Mouse (Mus musculus) neural tube, embryonic 11.5 days (tissue): ENCODE measurements at regions not wholly inside any gene's neighbourhood (a gene's known extent, or its start where the extent isn't known, plus 50 kb on each side); places are given as distances from the start of the nearest gene placed in this dataset.
A peak's percentile ranks its signal among the peaks of the same experiment; 100 is the strongest.

ENCODE experiments used
- ATAC-seq: fragments of 200-750 bp; cut with Nextera tagmentation; 2 replicates; pipeline ENCODE4 v1.8.0; 2017; ENCODE audit warnings: moderate number of reproducible peaks, mild to moderate bottlenecking, moderate TSS enrichment, moderate library complexity; ENCODE audit not compliant: insufficient read depth, low FRiP score, low TSS enrichment
- DNase-seq: peaks from one replicate; pipeline ENCODE4 v3.0.0-alpha.2; 2015; ENCODE audit warnings: low spot score
- H3K27ac ChIP-seq: fragments of 300-500 bp; sonication (generic); 2 replicates; pipeline ENCODE4 v1.5.1; 2014; ENCODE audit warnings: low read depth, mild to moderate bottlenecking, low read length
- H3K27me3 ChIP-seq: fragments of 300-500 bp; sonication (generic); 2 replicates; pipeline ENCODE4 v1.6.1; 2014; ENCODE audit warnings: mild to moderate bottlenecking, low read length, mixed read lengths; ENCODE audit not compliant: control insufficient read depth, insufficient read depth
- H3K36me3 ChIP-seq: fragments of 300-500 bp; sonication (generic); 2 replicates; pipeline ENCODE4 v1.6.1; 2014; ENCODE audit warnings: mild to moderate bottlenecking, low read length, moderate library complexity, mixed read lengths; ENCODE audit not compliant: control insufficient read depth, insufficient read depth
- H3K4me1 ChIP-seq: fragments of 300-500 bp; sonication (generic); 2 replicates; pipeline ENCODE4 v1.6.1; 2014; ENCODE audit warnings: low read length, mixed read lengths; ENCODE audit not compliant: control insufficient read depth, insufficient read depth
- H3K4me2 ChIP-seq: fragments of 300-500 bp; sonication (generic); 2 replicates; pipeline ENCODE4 v1.6.1; 2014; ENCODE audit warnings: low read depth, mild to moderate bottlenecking, moderate library complexity
- H3K4me3 ChIP-seq: fragments of 300-500 bp; sonication (generic); 2 replicates; pipeline ENCODE4 v1.5.1; 2014; ENCODE audit warnings: low read depth, low read length
- H3K9ac ChIP-seq: fragments of 300-500 bp; sonication (generic); 2 replicates; pipeline ENCODE4 v1.6.1; 2014; ENCODE audit warnings: mild to moderate bottlenecking, low read length
- H3K9me3 ChIP-seq: fragments of 300-500 bp; sonication (generic); 2 replicates; pipeline ENCODE4 v1.6.1; 2016; ENCODE audit warnings: low read length; ENCODE audit not compliant: control insufficient read depth
- WGBS: fragments of 180-500 bp; shearing (Covaris S2); extraction: QIAGEN DNeasy Blood & Tissue Kit; methylation state at CpG from one replicate; pipeline ENCODE4 v1.1.7; 2014; 5-methylcytosine and 5-hydroxymethylcytosine counted together

- 94% methylated on average over 2 of the region's 2 CpGs for WGBS
- ATAC-seq (no peak), DNase-seq (no peak)
- Histone ChIP-seq H3K27ac (no peak overlapping the region), H3K9ac (no peak overlapping the region), H3K4me2 (no peak overlapping the region), H3K27me3 (no peaks in the 10 kb centered on the region), H3K36me3 (no peaks in the 10 kb centered on the region), H3K4me3 (no peak overlapping the region), H3K4me1 (no peaks in the 10 kb centered on the region), H3K9me3 (no peaks in the 10 kb centered on the region)
Observed at GRCm38 (mm10) chr9:94199864-94200263, 338.0 kb downstream of the 1190002N15Rik start.

GRCm38 (mm10) chr9:94191083-94191482 is 346.8 kb downstream of the 1190002N15Rik start:
- Histone ChIP-seq H3K4me1 (no peaks in the 10 kb centered on the region), H3K9ac (no peak overlapping the region), H3K9me3 (no peaks in the 10 kb centered on the region), H3K4me2 (no peak overlapping the region), H3K4me3 (no peak overlapping the region), H3K27ac (no peak overlapping the region), H3K27me3 (no peaks in the 10 kb centered on the region), H3K36me3 (no peaks in the 10 kb centered on the region)
- WGBS: 69% methylated on average over 3 of the region's 3 CpGs
- ATAC-seq (no peak), DNase-seq (no peak)

GRCm38 (mm10) chr9:94189872-94190800 is 347.7 kb downstream of the 1190002N15Rik start:
- DNase-seq (no peak), ATAC-seq (no peak)
- no peaks in the 10 kb centered on the region for H3K27me3 ChIP-seq
- no peak overlapping the region for H3K27ac ChIP-seq
- H3K9me3 ChIP-seq: no peaks in the 10 kb centered on the region
- no peaks in the 10 kb centered on the region for H3K4me1 ChIP-seq
- H3K4me3 ChIP-seq: no peak overlapping the region
- H3K4me2 ChIP-seq: no peak overlapping the region
- H3K36me3 ChIP-seq: no peaks in the 10 kb centered on the region
- WGBS: 71% methylated on average over 2 of the region's 2 CpGs
- no peak overlapping the region for H3K9ac ChIP-seq

GRCm38 (mm10) chr9:94188124-94188523 is 349.8 kb downstream of the 1190002N15Rik start:
- no peak for ATAC-seq
- Histone ChIP-seq H3K9me3 (no peaks in the 10 kb centered on the region), H3K4me3 (no peak overlapping the region), H3K9ac (no peak overlapping the region), H3K27me3 (no peaks in the 10 kb centered on the region), H3K4me1 (no peaks in the 10 kb centered on the region), H3K27ac (no peak overlapping the region), H3K4me2 (no peak overlapping the region), H3K36me3 (no peaks in the 10 kb centered on the region)
- no peak for DNase-seq

GRCm38 (mm10) chr9:94169905-94170612 is 367.8 kb downstream of the 1190002N15Rik start:
- WGBS: 74% methylated on average over 2 of the region's 2 CpGs
- Histone ChIP-seq H3K9ac (no peak overlapping the region), H3K27ac (no peak overlapping the region), H3K4me3 (no peak overlapping the region), H3K4me1 (no peaks in the 10 kb centered on the region), H3K9me3 (no peaks in the 10 kb centered on the region), H3K36me3 (no peaks in the 10 kb centered on the region), H3K27me3 (no peaks in the 10 kb centered on the region), H3K4me2 (no peak overlapping the region)
- no peak for DNase-seq
- no peak for ATAC-seq

GRCm38 (mm10) chr9:94163671-94164070 is 374.2 kb downstream of the 1190002N15Rik start:
- no peak overlapping the region for H3K27ac ChIP-seq
- H3K9ac ChIP-seq: no peak overlapping the region
- H3K4me2 ChIP-seq: no peak overlapping the region
- H3K36me3 ChIP-seq: no peaks in the 10 kb centered on the region
- H3K27me3 ChIP-seq: no peaks in the 10 kb centered on the region
- H3K9me3 ChIP-seq: no peaks in the 10 kb centered on the region
- no peak for ATAC-seq
- WGBS: 88% methylated on average over 1 of the region's 1 CpGs
- H3K4me3 ChIP-seq: no peak overlapping the region
- no peak for DNase-seq
- H3K4me1 ChIP-seq: no peaks in the 10 kb centered on the region

- Histone ChIP-seq H3K36me3 (no peaks in the 10 kb centered on the region), H3K4me1 (no peaks in the 10 kb centered on the region), H3K4me3 (no peak overlapping the region), H3K27ac (no peak overlapping the region), H3K9ac (no peak overlapping the region), H3K9me3 (no peaks in the 10 kb centered on the region), H3K4me2 (no peak overlapping the region), H3K27me3 (no peaks in the 10 kb centered on the region)
- 73% methylated on average over 2 of the region's 2 CpGs for WGBS
- ATAC-seq: no peak; the same call in 1 of the 2 replicates
- DNase-seq: no peak
Observed at GRCm38 (mm10) chr9:94155581-94155980, 382.3 kb downstream of the 1190002N15Rik start.

GRCm38 (mm10) chr9:94148474-94148873 is 389.4 kb downstream of the 1190002N15Rik start:
- DNase-seq (no peak), ATAC-seq (peak; percentile 27; the same call in 1 of the 2 replicates)
- no peak overlapping the region for H3K27ac ChIP-seq
- no peaks in the 10 kb centered on the region for H3K36me3 ChIP-seq
- no peak overlapping the region for H3K4me3 ChIP-seq
- no peaks in the 10 kb centered on the region for H3K9me3 ChIP-seq
- no peak overlapping the region for H3K9ac ChIP-seq
- no peaks in the 10 kb centered on the region for H3K4me1 ChIP-seq
- WGBS: 77% methylated on average over 1 of the region's 1 CpGs
- H3K27me3 ChIP-seq: no peaks in the 10 kb centered on the region
- no peak overlapping the region for H3K4me2 ChIP-seq
